Mouse (Mus musculus): ENCODE results near the gene Myo1h.

Myo1h gene

DNA sequence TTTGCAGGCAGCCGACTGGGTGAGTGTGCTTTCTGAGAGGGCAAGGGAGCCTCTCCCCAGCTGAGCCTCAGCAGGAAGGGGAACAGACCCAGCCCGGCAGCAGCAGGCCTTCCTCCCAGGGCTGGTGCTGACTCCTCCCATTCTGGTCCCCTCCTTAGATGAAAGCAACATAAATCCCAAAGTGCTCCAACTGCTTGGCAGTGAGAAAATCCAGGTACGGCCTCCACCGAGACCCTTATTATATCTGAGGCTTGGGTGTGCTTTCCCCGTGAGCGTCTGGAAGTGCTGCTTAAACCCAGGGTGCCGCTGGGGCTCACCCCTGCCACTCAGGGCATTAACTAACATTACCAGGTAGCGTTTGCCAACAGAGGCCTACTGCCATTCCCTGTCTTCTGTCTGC is 70.6 kb downstream of the Myo1h start:
- DNase-seq (ENCODE audit: low spot score): no peak

- no peak for DNase-seq (ENCODE audit: low spot score)
Observed at GRCm38 (mm10) chr5:114360968-114361367, 72.0 kb downstream of the Myo1h start.

DNA sequence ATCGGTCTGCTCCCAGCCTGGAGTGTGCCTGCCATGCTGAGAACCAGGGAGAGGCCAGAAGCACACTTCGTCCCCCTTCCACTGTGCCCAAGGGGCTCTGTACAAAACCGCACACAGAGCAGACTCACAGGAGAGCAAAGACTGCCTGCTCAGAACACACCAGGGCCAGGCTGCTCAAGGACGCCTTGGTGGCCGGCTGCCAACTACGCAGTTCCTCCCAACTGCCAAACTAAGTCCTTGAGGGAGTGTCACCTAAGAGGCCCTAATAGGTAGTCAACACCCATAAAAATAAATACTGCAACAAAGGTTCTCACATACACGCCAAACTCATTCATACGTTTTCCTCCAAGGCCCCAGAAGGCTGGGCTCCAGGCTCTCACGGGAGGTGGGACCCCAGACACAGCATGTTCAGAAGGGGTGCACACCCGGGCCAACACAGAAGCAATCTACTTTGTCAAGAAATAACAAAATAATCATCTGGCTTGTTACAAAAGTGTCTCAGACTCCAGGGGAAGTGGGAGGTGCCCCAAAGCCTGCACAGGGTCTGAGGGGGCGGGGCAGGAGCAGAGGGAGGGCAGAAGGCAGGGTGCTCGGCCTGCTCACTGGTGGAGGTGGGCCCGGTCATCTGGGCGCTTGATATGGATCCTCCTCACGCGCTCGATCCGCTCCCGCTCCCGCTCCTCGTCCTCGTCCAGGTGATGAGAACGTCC is 76.2 kb downstream of the Myo1h start:
- peak; percentile 52 for DNase-seq (ENCODE audit: low spot score)

DNA sequence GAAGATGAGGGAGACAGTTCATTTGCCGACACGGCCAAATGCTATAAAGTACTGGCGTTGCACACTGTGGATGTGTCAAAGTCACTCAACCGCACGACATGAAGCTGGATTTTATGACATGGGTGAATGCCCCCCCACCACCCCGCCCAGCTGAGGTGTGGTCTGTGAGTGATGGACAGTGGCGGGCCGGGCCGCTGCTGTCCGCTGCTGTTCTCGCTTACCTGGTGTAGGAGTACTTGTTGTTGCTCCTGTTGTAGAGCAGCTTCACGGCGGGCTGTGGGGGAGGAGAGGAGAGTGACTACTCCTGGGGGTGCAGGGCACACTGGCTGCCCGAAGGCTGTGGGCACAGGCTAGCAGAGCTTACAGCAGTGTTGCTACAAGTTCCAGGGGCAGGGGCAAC is 79.2 kb downstream of the Myo1h start:
- DNase-seq (ENCODE audit: low spot score): no peak

GRCm38 (mm10) chr5:114368803-114369496 is 80.0 kb downstream of the Myo1h start:
- DNase-seq (ENCODE audit: low spot score): no peak

GRCm38 (mm10) chr5:114369921-114370320 is 81.0 kb downstream of the Myo1h start:
- no peak for DNase-seq (ENCODE audit: low spot score)

DNA sequence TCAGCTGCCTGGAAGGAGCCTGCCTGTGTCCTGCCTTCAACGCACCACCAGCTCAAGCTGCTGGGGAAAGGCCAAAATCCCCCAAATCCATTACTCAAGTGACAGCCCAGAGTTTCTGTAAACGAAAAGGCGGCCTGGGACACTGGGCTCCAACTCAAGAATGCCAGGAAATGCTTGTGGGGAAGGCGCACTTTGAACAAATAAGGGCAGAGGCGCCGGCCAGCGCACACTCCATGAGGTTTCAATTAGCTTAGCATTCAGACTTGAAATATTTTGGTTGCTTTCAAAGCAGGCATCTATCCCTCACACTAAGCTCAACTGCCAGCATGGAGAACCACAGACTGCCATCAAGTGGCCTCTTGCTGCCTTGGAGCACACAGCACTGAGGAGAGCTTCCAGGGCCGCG is 81.4 kb downstream of the Myo1h start:
- peak; percentile 48 for DNase-seq (ENCODE audit: low spot score)

DNA sequence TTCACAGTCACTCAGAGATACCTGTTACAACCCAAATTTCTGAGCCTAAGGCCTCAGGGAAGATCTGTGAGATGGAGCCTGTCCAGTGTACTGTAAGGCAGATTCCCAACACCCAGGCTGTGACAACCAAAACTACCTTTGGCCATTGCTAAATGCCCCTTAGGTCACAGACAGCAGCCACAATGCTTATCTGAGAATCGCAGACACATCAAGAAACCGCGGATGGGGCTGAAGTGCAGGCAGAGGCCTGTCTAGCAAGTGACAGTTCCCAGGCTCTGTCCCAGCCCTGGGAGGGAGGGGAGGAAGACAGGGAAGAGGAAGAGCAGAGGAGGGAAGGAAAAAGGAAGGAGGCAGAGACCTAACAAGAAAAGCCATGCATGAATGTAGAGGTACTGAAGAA is 82.4 kb downstream of the Myo1h start:
- DNase-seq (ENCODE audit: low spot score): no peak

GRCm38 (mm10) chr5:114371731-114372473 is 82.9 kb downstream of the Myo1h start:
- no peak for DNase-seq (ENCODE audit: low spot score)

DNA sequence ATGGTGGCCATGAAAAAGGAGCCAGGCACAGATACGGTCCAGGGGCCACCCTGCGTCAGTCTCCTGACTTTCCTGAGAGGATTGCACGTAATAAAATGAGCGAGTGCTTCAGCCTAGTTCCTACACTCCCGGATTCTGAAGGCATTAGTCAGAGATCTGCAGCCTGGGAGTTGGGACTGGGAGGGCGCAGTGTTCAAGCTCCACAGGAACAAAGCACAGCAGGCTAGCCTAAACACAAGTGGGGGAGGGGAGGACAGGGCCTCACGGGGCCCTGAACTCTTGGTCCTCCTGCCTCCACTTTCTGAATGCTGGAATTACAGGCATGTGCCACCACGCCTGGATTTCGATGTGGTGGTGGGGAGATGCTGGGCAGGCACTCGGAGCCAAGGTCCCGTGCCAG is 83.6 kb downstream of the Myo1h start:
- DNase-seq (ENCODE audit: low spot score): no peak

GRCm38 (mm10) chr5:114373174-114373573 is 84.2 kb downstream of the Myo1h start:
- no peak for DNase-seq (ENCODE audit: low spot score)

DNA sequence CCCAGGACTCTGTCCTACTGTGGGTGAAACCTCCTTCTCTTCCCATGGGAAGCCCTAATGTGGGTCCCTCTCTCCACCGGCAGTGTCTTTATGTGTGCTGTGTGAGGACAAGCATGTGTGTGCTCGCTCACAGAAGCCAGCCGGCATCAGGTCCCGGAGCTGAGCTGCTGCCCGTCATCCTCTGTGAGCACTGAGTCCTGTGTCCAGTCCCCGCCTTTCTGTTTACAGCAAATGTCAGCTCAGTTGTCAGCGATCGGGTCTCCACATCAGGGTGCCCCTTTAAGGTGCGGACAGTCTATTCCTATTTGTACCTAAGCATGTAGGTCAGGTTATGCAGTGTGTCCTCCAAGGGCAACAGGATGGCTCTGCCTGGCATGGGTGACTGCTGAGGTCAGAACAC is 84.6 kb downstream of the Myo1h start:
- DNase-seq (ENCODE audit: low spot score): no peak

DNA sequence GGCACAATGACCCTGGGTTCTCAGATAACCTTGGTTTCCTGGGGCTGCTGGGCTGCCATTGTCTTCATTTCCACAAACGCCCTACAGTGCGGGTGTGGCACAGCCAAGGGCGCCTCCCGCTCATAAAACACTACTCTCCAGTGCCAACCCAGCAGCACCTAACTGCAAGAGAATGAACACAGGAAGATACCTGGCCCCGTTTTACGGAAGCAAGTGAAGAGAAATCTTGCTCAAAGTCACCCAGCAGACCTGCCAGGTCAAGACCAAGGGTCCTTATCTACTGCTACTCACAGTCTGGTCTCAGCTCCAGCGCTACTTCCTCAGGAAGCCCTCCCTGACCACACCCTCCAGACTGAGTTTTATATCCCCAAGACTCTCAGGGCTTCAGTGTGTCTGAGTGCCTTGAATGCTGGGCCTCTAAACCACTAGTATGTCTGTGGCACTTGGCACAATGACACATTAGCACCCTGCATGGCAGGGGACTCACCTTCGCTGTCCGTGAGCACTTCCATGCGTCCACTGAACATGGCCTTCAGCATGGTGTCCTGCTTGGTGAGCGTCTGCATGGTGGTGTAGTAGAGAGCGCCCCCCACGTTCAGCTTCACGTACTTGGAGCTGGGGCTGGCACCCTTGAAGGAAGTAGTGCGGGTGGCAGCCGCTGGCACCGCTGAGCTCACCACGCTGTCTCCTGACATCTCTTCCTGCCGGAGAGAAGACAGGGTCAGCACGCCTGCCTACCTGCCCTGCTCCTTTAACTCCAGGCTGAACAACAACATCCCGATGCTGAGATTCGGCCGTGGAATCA is 85.6 kb downstream of the Myo1h start:
- no peak for DNase-seq (ENCODE audit: low spot score)

DNA sequence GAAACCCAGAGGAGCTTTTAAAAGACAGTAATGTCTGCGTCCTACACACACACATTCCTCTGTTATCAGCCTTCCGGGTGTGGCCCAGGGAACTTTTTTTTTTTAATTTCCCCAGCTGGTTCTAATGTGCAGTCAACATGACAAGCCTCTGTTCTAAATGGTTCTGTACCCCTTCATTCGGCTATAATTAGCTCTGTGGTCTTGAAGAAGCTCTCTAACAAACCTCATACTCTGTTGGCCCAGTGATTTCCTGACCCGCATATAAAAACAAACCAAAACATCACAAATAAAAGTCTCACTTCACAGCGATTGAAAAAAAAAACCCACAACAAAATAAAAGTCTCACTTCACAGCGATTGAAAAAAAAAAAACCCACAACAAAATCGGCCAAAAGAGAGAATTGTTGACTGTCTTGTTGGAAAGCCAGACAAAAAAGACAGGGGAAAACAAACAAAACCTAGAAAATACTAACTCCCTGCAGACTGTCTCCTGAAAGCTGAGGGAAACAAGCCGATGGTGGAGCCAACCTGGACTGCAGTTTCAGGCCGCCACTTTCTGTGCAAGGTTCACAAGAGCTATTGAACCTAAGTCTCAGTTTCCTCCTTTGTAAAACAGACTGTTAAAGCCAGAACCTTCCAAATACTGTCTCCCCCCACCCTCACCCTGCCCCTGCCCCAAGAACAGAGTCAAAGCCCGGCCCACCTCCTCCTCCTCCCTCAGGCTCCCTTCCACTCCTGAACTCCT is 89.4 kb downstream of the Myo1h start:
- DNase-seq (ENCODE audit: low spot score): no peak

DNA sequence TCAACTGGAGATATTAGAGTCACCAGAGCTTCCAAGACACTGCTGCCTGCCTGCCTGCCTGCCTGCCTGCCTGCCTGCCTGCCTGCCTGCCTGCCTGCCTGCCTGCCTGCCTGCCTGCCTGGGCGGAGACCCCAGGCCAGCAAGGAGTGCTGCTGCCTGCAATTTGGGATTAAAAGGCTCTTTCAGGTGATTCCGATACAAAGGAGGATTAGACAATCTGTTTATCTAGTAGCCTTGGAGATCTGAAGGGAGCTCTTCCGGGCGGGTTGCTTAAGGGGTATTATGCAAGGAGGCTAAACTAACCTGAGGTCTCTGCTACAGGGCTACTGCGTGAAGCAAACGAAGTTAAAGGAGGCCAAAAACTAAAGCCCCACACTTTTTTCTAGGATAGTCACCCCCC is 90.0 kb downstream of the Myo1h start:
- DNase-seq (ENCODE audit: low spot score): no peak

GRCm38 (mm10) chr5:114379763-114380162 is 90.8 kb downstream of the Myo1h start:
- DNase-seq (ENCODE audit: low spot score): no peak

GRCm38 (mm10) chr5:114380209-114381012 is 91.4 kb downstream of the Myo1h start, which contains the start of the genes Kctd10 and Ube3b:
TSS of gene Kctd10 (minus strand) at chr5:114380508.
TSS of gene Ube3b (plus strand) at chr5:114380607.
- peak; percentile 69 for DNase-seq (ENCODE audit: low spot score)

DNA sequence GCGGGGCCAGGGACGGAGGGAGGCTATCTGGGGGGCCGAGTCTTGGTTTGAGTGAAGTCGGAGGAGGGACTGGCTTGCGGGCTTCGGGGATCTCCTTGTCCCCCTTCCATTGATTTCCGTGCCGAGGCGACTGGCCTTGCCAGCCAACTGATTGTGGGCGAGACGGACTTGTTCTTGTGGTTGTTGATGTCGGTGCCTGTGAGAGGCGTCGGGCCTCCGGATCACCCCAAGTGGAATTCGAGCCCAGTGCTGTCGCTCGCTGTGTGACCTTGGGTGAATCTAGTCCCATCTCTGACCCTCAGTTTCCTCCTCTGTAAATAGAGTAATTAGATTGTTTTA is 92.0 kb downstream of the Myo1h start:
- no peak for DNase-seq (ENCODE audit: low spot score)

DNA sequence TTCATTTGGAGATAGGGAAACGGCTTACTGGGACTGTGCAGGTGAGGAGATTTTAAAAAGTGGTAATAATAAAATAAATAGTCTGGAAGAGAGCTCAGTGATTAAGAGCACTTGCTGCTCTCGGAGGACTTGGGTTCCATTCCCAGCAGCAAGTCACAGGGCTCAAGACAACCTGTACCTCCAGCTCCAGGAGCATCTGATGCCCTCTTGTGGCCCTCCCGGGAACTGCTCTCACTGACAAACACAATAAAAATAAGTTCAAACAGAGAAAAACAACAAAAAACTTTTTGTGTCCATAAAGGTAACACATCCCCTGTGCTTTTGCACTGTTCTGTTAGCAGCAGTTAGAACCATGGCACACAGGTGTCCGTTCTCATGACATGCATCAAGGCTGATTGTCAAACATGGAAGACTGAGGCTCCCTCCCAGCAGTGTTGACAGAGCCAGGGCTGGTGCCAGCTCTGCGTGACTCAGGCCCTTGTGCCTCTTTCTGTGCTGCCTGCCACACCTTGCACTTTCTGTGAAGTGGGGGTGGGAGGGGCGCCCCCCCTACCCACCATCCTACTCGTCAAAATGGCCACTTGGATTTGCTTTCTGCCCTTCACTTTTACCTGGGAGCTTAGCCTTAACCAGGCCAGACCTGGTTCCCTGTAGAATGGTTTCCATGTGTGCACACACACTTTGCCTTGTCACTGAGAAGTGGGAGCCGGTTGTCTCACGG is 94.4 kb downstream of the Myo1h start:
- no peak for DNase-seq (ENCODE audit: low spot score)

GRCm38 (mm10) chr5:114384448-114384847 is 95.5 kb downstream of the Myo1h start:
- DNase-seq (ENCODE audit: low spot score): no peak

All from ovary, postnatal 14 days (tissue).